14 mouse cellular contexts compared by ENCODE assay signal in the genomic region with DNA sequence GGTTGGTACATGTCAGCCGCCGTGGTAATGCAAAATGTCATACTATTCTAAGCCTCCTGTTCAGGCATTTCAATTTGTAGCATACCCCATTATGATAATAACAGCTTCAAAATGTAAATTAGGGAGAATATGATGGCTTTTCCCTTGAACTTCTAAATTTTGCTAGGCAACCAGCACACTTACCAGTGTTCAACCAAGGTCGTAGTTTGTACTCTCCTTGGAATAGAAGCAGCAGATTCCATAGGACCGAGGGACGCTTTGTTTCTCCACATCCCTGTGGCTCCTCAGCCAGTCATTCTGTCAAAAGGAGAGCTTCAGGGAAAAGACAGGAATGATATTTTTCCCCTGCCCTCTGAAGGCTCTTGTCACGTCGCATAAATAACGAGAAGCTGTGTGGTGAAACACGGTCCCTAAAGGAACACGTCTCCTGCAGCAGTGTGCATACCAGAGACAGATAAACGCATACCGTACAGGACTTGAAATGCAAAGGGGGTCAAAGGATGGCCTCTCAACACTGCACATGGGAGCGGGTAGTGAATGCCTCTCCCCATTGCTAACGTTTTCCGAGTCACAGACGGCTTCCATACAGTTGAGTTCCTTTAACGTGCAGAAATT.
DNase-seq lines count a peak whose midpoint lies in the region; ATAC-seq lines count a peak whose summit lies in the region.
"Had no signal": no experiment of that assay in that cellular context is flagged by ENCODE, and none has a peak within 500 bp of the region (broad histone marks: within the 10 kb centered on the region; RNA-seq: fewer than 3 reads in every experiment).

No protein-coding gene starts in this region.

- H3K4me3 ChIP-seq in midbrain, embryonic 12.5 days, result no peak overlapping the region
- H3K4me3 ChIP-seq in midbrain, embryonic 10.5 days, result no peak overlapping the region
- H3K4me3 ChIP-seq in hindbrain, embryonic 12.5 days, result no peak overlapping the region
- H3K4me3 ChIP-seq in neural tube, embryonic 15.5 days (replicated peaks), result no peak overlapping the region
- no peak overlapping the region for H3K4me3 ChIP-seq in kidney, embryonic 15.5 days (replicated peaks)
- H3K4me3 ChIP-seq: limb, embryonic 15.5 days had no signal

- H3K4me1 ChIP-seq in midbrain, embryonic 12.5 days, result peaks cover 31% of the 10 kb centered on the region
- H3K4me1 ChIP-seq in midbrain, embryonic 10.5 days, result peaks cover 2% of the 10 kb centered on the region; the same call in 1 of the 2 replicates
- peaks cover 30% of the 10 kb centered on the region for H3K4me1 ChIP-seq in hindbrain, embryonic 12.5 days
- peaks cover 34% of the 10 kb centered on the region for H3K4me1 ChIP-seq in neural tube, embryonic 15.5 days
- no peaks in the 10 kb centered on the region for H3K4me1 ChIP-seq in kidney, embryonic 15.5 days
- H3K4me1 ChIP-seq: limb, embryonic 15.5 days had no signal

- peak; percentile 31 for ATAC-seq in frontal cortex, adult (ENCODE audit: low TSS enrichment)
- ATAC-seq in midbrain, embryonic 12.5 days (ENCODE audit: low FRiP score, low read depth), result peak; percentile 41; the same call in 1 of the 2 replicates
- peak; percentile 60; the same call in 1 of the 2 replicates for ATAC-seq in hindbrain, embryonic 12.5 days (ENCODE audit: low FRiP score)
- peak; percentile 21; the same call in 1 of the 2 replicates for ATAC-seq in neural tube, embryonic 15.5 days (ENCODE audit: low FRiP score)
- ATAC-seq in kidney, embryonic 15.5 days (replicated peaks; ENCODE audit: low FRiP score), result no peak

- H3K27ac ChIP-seq in midbrain, embryonic 12.5 days (replicated peaks), result peak overlapping the region; percentile 72
- H3K27ac ChIP-seq in midbrain, embryonic 10.5 days (replicated peaks), result no peak overlapping the region; the same call in 1 of the 2 replicates
- H3K27ac ChIP-seq in hindbrain, embryonic 12.5 days, result peak overlapping the region; percentile 82
- H3K27ac ChIP-seq in neural tube, embryonic 15.5 days (replicated peaks), result peak overlapping the region; percentile 76
- no peak overlapping the region for H3K27ac ChIP-seq in kidney, embryonic 15.5 days
- H3K27ac ChIP-seq: limb, embryonic 15.5 days had no signal

- no peak overlapping the region for H3K9ac ChIP-seq in midbrain, embryonic 12.5 days (replicated peaks)
- no peak overlapping the region for H3K9ac ChIP-seq in hindbrain, embryonic 12.5 days
- H3K9ac ChIP-seq in neural tube, embryonic 15.5 days (replicated peaks), result 0 out of 2 replicates have a peak overlapping the region, but pooled peaks have one; percentile 4
- no peak overlapping the region for H3K9ac ChIP-seq in kidney, embryonic 15.5 days
- H3K9ac ChIP-seq: limb, embryonic 15.5 days had no signal

- H3K4me2 ChIP-seq in midbrain, embryonic 12.5 days (replicated peaks), result no peak overlapping the region
- H3K4me2 ChIP-seq in hindbrain, embryonic 12.5 days (replicated peaks), result peak overlapping the region; percentile 14
- peak overlapping the region; percentile 40 for H3K4me2 ChIP-seq in neural tube, embryonic 15.5 days
- H3K4me2 ChIP-seq in kidney, embryonic 15.5 days, result no peak overlapping the region
- H3K4me2 ChIP-seq: limb, embryonic 15.5 days had no signal

- H3K36me3 ChIP-seq in midbrain, embryonic 12.5 days, result peaks cover 13% of the 10 kb centered on the region
- H3K36me3 ChIP-seq in midbrain, embryonic 10.5 days, result peaks cover 17% of the 10 kb centered on the region
- H3K36me3 ChIP-seq in hindbrain, embryonic 12.5 days, result peaks cover 12% of the 10 kb centered on the region
- H3K36me3 ChIP-seq in neural tube, embryonic 15.5 days, result peaks cover 13% of the 10 kb centered on the region
- no peaks in the 10 kb centered on the region for H3K36me3 ChIP-seq in kidney, embryonic 15.5 days
- H3K36me3 ChIP-seq: G1E; limb, embryonic 15.5 days had no signal

- WGBS in midbrain, embryonic 12.5 days, result 65% methylated on average over 17 of the region's 17 CpGs
- 91% methylated on average over 17 of the region's 17 CpGs for WGBS in midbrain, embryonic 10.5 days
- WGBS in hindbrain, embryonic 12.5 days, result 58% methylated on average over 17 of the region's 17 CpGs
- 44% methylated on average over 17 of the region's 17 CpGs for WGBS in neural tube, embryonic 15.5 days
- WGBS in kidney, embryonic 15.5 days, result 77% methylated on average over 17 of the region's 17 CpGs

- no peaks in the 10 kb centered on the region for H3K27me3 ChIP-seq in midbrain, embryonic 12.5 days
- no peaks in the 10 kb centered on the region for H3K27me3 ChIP-seq in midbrain, embryonic 10.5 days (ENCODE audit: low read depth, poor library complexity, severe bottlenecking)
- no peaks in the 10 kb centered on the region for H3K27me3 ChIP-seq in hindbrain, embryonic 12.5 days
- no peaks in the 10 kb centered on the region for H3K27me3 ChIP-seq in neural tube, embryonic 15.5 days (replicated peaks)
- no peaks in the 10 kb centered on the region for H3K27me3 ChIP-seq in kidney, embryonic 15.5 days
- H3K27me3 ChIP-seq: limb, embryonic 15.5 days had no signal

- intact Hi-C loops in gastrocnemius, postnatal 14 days (cut with DNase I; ENCODE audit: low total_unique reads), result no loop called here

- no peaks in the 10 kb centered on the region for H3K9me3 ChIP-seq in midbrain, embryonic 12.5 days
- no peaks in the 10 kb centered on the region for H3K9me3 ChIP-seq in midbrain, embryonic 10.5 days (replicated peaks)
- no peaks in the 10 kb centered on the region for H3K9me3 ChIP-seq in hindbrain, embryonic 12.5 days (replicated peaks)
- no peaks in the 10 kb centered on the region for H3K9me3 ChIP-seq in neural tube, embryonic 15.5 days (replicated peaks)
- H3K9me3 ChIP-seq in kidney, embryonic 15.5 days (replicated peaks), result no peaks in the 10 kb centered on the region
- H3K9me3 ChIP-seq: limb, embryonic 15.5 days had no signal

- no peak for DNase-seq in frontal cortex, postnatal 36 days (ENCODE audit: low spot score in 2 of 2)
- no peak for DNase-seq in midbrain, embryonic 10.5 days (ENCODE audit: low spot score)
- DNase-seq in gastrocnemius, postnatal 14 days, result no peak
- DNase-seq: cerebellum, adult 8-10 months; gastrocnemius, postnatal 25 days; kidney, adult 9 months; lung, postnatal 4 days had no signal

Comparison
In these comparisons a context has a peak if more than half of its experiments do, and no peak if none do; other contexts are left out.
1. H3K27ac ChIP-seq: peak in midbrain, embryonic 12.5 days (single experiment), hindbrain, embryonic 12.5 days (single experiment) and neural tube, embryonic 15.5 days (single experiment); none in midbrain, embryonic 10.5 days (single experiment) and kidney, embryonic 15.5 days (single experiment).
2. H3K4me2 ChIP-seq: peak in hindbrain, embryonic 12.5 days (single experiment) and neural tube, embryonic 15.5 days (single experiment); none in midbrain, embryonic 12.5 days (single experiment) and kidney, embryonic 15.5 days (single experiment).